Mouse (Mus musculus): Measurements from ENCODE around the gene Zfp59.
A peak's percentile ranks its signal among the peaks of the same experiment; 100 is the strongest.
"Not testable (repeated sequence)": the region's sequence is repeated elsewhere in the genome, so short reads cannot be mapped to it uniquely, and the experiment has no call there.

The Zfp59 gene

GRCm38 (mm10) chr7:27838323-27839249, at the start of gene Zfp59:
Gene Zfp59, plus strand, starts transcription at chr7:27838607.
- peak; percentile 85 for DNase-seq

GRCm38 (mm10) chr7:27789306-27789705, 49.1 kb upstream of the Zfp59 start:
- DNase-seq, result no peak

GRCm38 (mm10) chr7:27793865-27794264, 44.5 kb upstream of the Zfp59 start:
- not testable (repeated sequence) for DNase-seq

GRCm38 (mm10) chr7:27794566-27794965, 43.8 kb upstream of the Zfp59 start:
- no peak for DNase-seq

GRCm38 (mm10) chr7:27797906-27798811, 40.2 kb upstream of the Zfp59 start:
- DNase-seq, result no peak

- no peak for DNase-seq
These were observed 37.3 kb upstream of the Zfp59 start for GRCm38 (mm10) chr7:27801137-27801536.

GRCm38 (mm10) chr7:27802986-27803385, 35.4 kb upstream of the Zfp59 start:
- DNase-seq, result no peak

- DNase-seq, result peak; percentile 82
These were observed 33.9 kb upstream of the Zfp59 start for GRCm38 (mm10) chr7:27804297-27805030.

- not testable (repeated sequence) for DNase-seq
These were observed 31.5 kb upstream of the Zfp59 start, which contains the start of gene Zfp626 for GRCm38 (mm10) chr7:27806896-27807295. Gene Zfp626, plus strand, starts transcription at chr7:27807196.

GRCm38 (mm10) chr7:27807305-27807704, 31.1 kb upstream of the Zfp59 start:
- not testable (repeated sequence) for DNase-seq

GRCm38 (mm10) chr7:27818526-27819110, 19.8 kb upstream of the Zfp59 start:
- DNase-seq, result no peak

GRCm38 (mm10) chr7:27822611-27823010, 15.8 kb upstream of the Zfp59 start:
- no peak for DNase-seq

GRCm38 (mm10) chr7:27834131-27834530, 4.3 kb upstream of the Zfp59 start:
- DNase-seq, result no peak

GRCm38 (mm10) chr7:27837896-27838295, 511 bp upstream of the Zfp59 start:
- DNase-seq, result peak; percentile 27

GRCm38 (mm10) chr7:27839596-27839995, 1.2 kb downstream of the Zfp59 start:
- DNase-seq, result no peak

GRCm38 (mm10) chr7:27840104-27840503, 1.7 kb downstream of the Zfp59 start:
- DNase-seq, result no peak

GRCm38 (mm10) chr7:27857227-27857626, 18.8 kb downstream of the Zfp59 start, which contains the start of gene Zfp607a:
Gene Zfp607a, plus strand, starts transcription at chr7:27857527.
- DNase-seq, result no peak

- DNase-seq, result peak; percentile 28
These were observed 21.2 kb downstream of the Zfp59 start for GRCm38 (mm10) chr7:27859301-27860251.

GRCm38 (mm10) chr7:27860396-27861235, 22.2 kb downstream of the Zfp59 start:
- peak; percentile 73 for DNase-seq

GRCm38 (mm10) chr7:27862578-27862977, 24.2 kb downstream of the Zfp59 start:
- not testable (repeated sequence) for DNase-seq

Data from liver (tissue).